Mouse (Mus musculus): ENCODE data around the gene Cxcr3.

DNA sequence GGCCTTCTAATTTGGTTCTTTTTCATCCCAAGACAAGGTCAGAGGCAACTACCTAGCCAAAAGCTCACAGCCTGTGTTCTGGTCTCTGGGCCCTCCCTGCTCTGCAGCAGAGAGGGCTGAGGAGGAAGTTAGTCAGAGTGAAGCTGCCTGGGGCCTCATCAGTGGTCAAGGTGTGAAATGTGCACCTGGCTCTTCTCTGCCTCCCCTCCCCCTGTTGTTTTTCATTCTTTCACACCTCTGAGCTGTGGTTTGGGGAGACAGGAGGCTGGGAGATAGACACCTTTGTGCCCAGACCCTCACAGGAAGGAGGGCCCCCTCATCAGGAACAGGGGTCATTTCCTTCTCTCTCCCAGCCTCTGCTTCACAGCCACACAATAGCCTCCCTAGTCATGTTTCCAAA lies 3.1 kb upstream of the Cxcr3 start:
- TF ChIP-seq GATA1 (IDR thresholded peaks at IDR 0.05; ENCODE audit: low read length) (no peak), TAL1 (IDR thresholded peaks at IDR 0.05; ENCODE audit: low read length) (no peak)
